Mouse (Mus musculus) left cerebral cortex, adult 2 months (tissue): ENCODE measurements around the gene Gm20695. TPM values are rescaled to one million over a fixed set of nuclear protein-coding genes. Genes with fewer than 3 reads are reported as not detected.

Experiments
- DNase-seq, 2 experiments: peaks; one replicate each; pipeline ENCODE4 v3.0.0; 2021 to 2022; ENCODE audit warnings: low spot score in 2 of 2, mixed read lengths in 1 of 2; ENCODE audit errors: extremely low spot score in 1 of 2
- H3K27ac ChIP-seq: fragments of 200-600 bp; 2 replicates; pipeline ENCODE4 v1.8.1; 2022
- H3K4me3 ChIP-seq: fragments of 200-600 bp; 2 replicates; pipeline ENCODE4 v1.8.1; 2022
- CTCF ChIP-seq: fragments of 200-600 bp; IDR thresholded peaks from 2 replicates; pipeline ENCODE4 v1.8.1; 2022; ENCODE audit warnings: antibody characterized with exemption, mild to moderate bottlenecking, moderate library complexity
- intact Hi-C: fragments of 180-260 bp; cut with DNase I; formaldehyde crosslinking; loops from one replicate; pipeline ENCODE4 v1.15.1; 2025
- microRNA-seq, 2 experiments: library from miRNA; unstranded; fragments of <30 nt; microRNA quantifications; one replicate each; pipeline ENCODE4 v1.2.0; 2021
- total RNA-seq, 2 experiments: library from RNA; stranded (reverse); gene quantifications; 2 replicates each; pipeline ENCODE4 v1.2.3; 2021

Gm20695 gene
- total RNA-seq, 2 experiments from 2014 or later, result 1.2 TPM; not detected in 1

- H3K27ac ChIP-seq, result no peak overlapping the region
- no peak for DNase-seq
- no peak for TF ChIP-seq CTCF
Measured at GRCm38 (mm10) chr16:3956369-3956768, 71.9 kb downstream of the Gm20695 start.

GRCm38 (mm10) chr16:3959261-3959660 is 74.8 kb downstream of the Gm20695 start:
- Histone ChIP-seq H3K4me3 (no peak overlapping the region), H3K27ac (no peak overlapping the region)
- intact Hi-C loops, result no loop called here
- no peak for TF ChIP-seq CTCF
- DNase-seq, result no peak

More at GRCm38 (mm10) chr16:3956369-3956768, 71.9 kb downstream of the Gm20695 start:
- intact Hi-C loops, result no loop called here
- no peak overlapping the region for H3K4me3 ChIP-seq

- TF ChIP-seq CTCF, result no peak
- intact Hi-C loops, result no loop called here
- DNase-seq, result no peak
- Histone ChIP-seq H3K27ac (no peak overlapping the region), H3K4me3 (no peak overlapping the region)
Measured at GRCm38 (mm10) chr16:3964990-3965389, 80.5 kb downstream of the Gm20695 start.

GRCm38 (mm10) chr16:3965534-3965933 is 81.1 kb downstream of the Gm20695 start:
- DNase-seq, result no peak
- no peak for TF ChIP-seq CTCF
- intact Hi-C loops, result no loop called here
- Histone ChIP-seq H3K27ac (no peak overlapping the region), H3K4me3 (no peak overlapping the region)

Small RNA genes lying within 50 kb of the gene (microRNA-seq; reads per million reads assigned to microRNA genes)
- gene Gm23493, result 0 reads per million in 2 experiments

Other genes starting within 250 kb of the Gm20695 start
- not detected for gene Mefv, start 166.6 kb upstream of the Gm20695 start, total RNA-seq
- 10 to 100 TPM; 18.5 to 18.7 TPM for gene Zfp263, start 140.6 kb upstream of the Gm20695 start, total RNA-seq
- gene Olfr15, start 53.8 kb upstream of the Gm20695 start, total RNA-seq, result not detected
- 1 to 10 TPM; 4.0 to 5.0 TPM for gene Zfp174, start 37.4 kb upstream of the Gm20695 start, total RNA-seq
- gene Naa60, start 12.3 kb upstream of the Gm20695 start, total RNA-seq, result 100 to 1,000 TPM; 107 to 119 TPM
- gene Zfp597, start 87 bp upstream of the Gm20695 start, total RNA-seq, result 10 to 100 TPM; 26.4 to 28.9 TPM
- gene 1700037C18Rik, start 24.0 kb downstream of the Gm20695 start, total RNA-seq, result 1 to 10 TPM; 5.4 to 8.2 TPM
- 10 to 100 TPM; 28.1 to 31.6 TPM for gene Cluap1, start 24.2 kb downstream of the Gm20695 start, total RNA-seq
- gene Nlrc3, start 92.0 kb downstream of the Gm20695 start, total RNA-seq, result 1 to 10 TPM; 2.5 to 2.8 TPM
- gene Slx4, start 119.1 kb downstream of the Gm20695 start, total RNA-seq, result 10 to 100 TPM; 50.4 to 54.7 TPM
- gene Dnase1, start 152.3 kb downstream of the Gm20695 start, total RNA-seq, result not detected
- 10 to 100 TPM; 70.7 to 74.7 TPM for gene Trap1, start 193.2 kb downstream of the Gm20695 start, total RNA-seq